Mouse (Mus musculus) lung, adult 18-20 months (tissue): ENCODE measurements around the gene Ehd2.

Experiments used
- DNase-seq, 2 experiments: peaks; one replicate each; pipeline ENCODE4 v3.0.0; 2022; ENCODE audit warnings: mixed read lengths in 2 of 2

Gene Ehd2

GRCm38 (mm10) chr7:15967312-15967711 lies at the start of gene Ehd2:
Ehd2 (minus strand) TSS chr7:15967567.
- DNase-seq: peak; percentile 82 to 88

GRCm38 (mm10) chr7:16015384-16015783 lies 48.0 kb upstream of the Ehd2 start:
- no peak for DNase-seq

- DNase-seq: no peak
Measured at GRCm38 (mm10) chr7:16014521-16015175, 47.3 kb upstream of the Ehd2 start.

GRCm38 (mm10) chr7:16013722-16014275 lies 46.4 kb upstream of the Ehd2 start:
- DNase-seq: no peak

DNA sequence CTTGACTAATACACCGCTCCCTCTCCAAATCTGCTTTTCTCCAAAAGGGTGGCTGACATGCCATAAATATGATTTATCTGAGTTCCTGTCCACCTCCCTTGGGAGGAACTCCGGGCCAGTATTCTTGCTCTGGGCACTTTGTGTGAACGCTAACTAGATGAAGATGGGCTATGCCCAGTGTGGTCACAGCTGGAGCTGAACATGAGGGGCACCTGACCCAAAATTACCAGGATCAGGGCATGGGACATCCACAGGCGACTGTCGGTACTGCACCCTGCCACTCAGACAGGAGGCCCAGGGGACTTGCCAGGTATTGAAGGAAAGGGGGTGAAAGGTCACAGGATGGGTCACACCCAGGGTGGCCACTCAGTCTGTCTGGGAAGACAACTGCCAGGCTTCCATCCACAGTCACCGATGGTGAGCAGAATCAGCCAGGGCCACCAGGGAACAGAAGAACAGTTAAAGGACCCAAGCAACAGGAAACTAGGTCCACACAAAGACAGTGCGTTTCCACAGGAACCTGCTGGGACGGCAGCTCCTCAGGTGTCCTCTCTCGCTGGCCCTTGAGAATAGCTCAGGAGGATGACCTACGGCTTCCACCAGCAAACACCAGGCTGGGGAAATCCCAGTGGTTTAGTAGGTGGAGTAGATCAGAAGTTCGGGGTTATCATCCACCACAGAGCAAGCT lies 45.4 kb upstream of the Ehd2 start:
- peak in 1 of 2 experiments; percentile 35 for DNase-seq

DNA sequence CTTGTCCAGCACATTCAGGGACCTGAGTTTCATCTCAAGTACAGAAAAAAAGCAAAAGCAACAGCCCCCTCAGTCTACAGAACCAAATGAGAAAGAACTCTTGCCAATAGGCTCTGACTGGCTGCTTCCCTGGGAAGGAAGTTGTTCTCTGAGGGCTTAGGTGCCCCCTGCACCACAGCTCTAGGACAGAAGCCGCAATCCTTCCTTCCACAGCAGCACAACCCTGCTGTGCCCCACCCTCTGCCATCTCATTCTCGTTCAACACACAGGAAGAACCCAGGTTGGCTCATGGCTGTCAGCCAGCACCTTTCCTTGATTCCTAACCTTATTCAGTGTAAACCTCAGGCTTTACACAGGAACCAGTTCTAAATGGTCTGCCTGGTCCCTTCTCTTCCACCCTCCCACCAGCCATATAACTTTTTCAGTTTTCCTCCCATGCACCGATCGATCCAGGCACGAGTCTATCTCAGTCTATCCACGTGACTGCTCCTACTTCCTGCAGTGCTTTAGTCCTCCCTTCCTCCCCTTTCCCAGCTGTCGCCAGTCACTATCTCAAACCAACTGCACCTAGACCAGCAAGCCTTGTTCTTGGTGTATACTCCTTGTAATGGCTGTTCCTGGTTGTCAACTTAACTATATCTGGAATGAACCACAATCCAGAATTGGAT lies 44.2 kb upstream of the Ehd2 start:
- no peak for DNase-seq

- no peak for DNase-seq
Measured at GRCm38 (mm10) chr7:16010649-16011048, 43.3 kb upstream of the Ehd2 start.

GRCm38 (mm10) chr7:16009636-16010035 lies 42.3 kb upstream of the Ehd2 start:
- no peak for DNase-seq

DNA sequence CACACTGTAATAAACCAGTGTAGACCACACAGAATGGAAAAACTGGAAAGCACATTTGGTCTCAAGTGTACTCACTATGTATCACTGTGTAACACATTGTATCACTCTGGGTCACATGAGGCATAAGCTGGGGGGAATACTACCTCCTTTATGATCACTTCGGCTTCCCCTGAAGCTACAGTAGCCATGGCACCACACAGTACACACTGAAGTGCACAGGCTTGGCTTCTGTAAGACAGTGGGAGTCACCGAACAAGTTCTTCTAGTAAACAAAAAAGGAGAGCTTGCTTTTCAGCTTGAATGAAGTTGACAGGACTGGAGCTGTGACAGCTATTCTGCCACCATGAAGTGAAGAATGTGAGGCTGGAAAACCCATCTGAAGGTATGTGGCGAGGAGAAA lies 37.7 kb upstream of the Ehd2 start:
- no peak for DNase-seq

GRCm38 (mm10) chr7:16004177-16004856 lies 37.0 kb upstream of the Ehd2 start:
- no peak for DNase-seq

- DNase-seq: no peak
Measured at GRCm38 (mm10) chr7:16003032-16003431, 35.7 kb upstream of the Ehd2 start.

GRCm38 (mm10) chr7:16002171-16002570 lies 34.8 kb upstream of the Ehd2 start:
- DNase-seq: peak; percentile 67 to 71

DNA sequence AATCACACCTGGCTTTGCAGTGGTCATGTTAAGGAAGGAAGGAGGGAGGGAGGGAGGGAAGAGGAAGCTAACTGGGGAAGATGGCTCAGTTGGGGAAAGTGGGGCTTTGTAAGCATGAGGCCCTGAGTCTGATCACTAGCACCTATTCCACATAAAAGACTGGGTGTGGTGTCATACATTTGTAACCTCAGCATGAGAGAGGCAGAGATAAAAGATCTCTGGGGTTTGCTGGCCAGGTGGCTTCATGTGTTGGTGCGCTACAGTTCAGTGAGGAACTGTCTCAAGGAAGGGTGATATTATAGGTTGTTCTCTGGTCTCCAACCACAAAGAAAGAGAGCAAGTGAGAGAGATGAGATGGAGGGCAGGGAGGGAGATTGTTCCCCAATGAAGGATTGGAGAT lies 34.3 kb upstream of the Ehd2 start:
- DNase-seq: no peak

DNA sequence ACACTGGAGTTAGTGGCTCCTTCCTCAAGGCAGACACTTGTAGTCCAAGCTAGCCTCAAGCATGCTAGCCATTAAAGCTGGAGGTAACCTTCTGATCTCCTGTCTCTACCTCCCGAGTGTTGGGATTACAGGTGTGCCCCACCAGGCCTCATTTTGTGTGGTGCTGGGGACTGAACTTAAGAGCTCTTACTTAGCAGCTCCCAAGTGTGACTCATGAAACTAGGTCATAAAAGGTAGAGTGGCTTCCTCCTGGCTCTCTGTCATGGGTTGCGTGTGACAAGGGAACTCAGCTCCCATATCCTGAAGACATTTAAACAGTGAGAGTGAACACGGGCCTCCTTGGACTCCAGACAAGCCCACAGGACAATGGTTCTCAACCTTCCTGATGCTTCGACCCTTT lies 26.4 kb upstream of the Ehd2 start:
- no peak for DNase-seq

GRCm38 (mm10) chr7:15993152-15993551 lies 25.8 kb upstream of the Ehd2 start:
- DNase-seq: no peak

DNA sequence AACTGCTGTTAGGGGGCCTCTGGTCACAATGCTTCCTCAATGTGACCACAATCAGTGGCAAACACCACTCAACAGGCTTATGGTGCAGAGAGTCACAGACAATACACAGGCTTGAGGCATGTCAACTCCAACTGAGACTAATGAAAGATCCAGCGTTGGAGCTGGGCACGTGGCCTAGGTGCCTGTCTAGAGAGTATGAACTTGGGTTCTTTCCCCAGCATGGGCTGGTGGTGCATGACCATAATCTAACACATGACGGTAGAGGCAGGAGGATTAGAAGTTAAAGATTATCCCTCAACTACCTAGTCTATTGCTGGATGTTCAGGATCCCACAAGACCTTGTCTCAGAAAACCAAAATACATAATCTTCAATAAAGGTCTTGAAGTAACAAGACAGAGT lies 24.4 kb upstream of the Ehd2 start:
- DNase-seq: no peak

- DNase-seq: no peak
Measured at GRCm38 (mm10) chr7:15987661-15988356, 20.4 kb upstream of the Ehd2 start.

- peak in 1 of 2 experiments; percentile 46 for DNase-seq
Measured at GRCm38 (mm10) chr7:15982729-15983407, 15.5 kb upstream of the Ehd2 start.

DNA sequence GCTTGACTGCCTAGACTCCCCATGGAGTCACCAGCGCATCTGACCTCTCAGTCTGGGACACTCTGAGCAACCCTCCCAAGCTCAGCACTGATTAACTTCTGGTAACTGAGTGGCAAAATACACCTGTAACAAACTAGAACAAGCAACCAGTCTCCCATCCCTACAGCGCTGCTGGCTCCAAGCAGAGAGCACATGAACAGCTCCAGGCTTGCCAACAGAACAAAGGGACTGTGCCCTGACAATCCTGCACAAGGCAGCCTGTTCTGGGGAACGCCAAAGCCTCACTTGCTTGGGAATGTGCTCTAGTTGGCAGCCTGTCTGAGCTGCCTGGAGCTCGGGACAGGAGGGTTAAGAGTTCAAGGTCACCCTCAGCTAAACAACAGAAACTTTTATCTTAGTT lies 14.2 kb upstream of the Ehd2 start:
- DNase-seq: no peak

DNA sequence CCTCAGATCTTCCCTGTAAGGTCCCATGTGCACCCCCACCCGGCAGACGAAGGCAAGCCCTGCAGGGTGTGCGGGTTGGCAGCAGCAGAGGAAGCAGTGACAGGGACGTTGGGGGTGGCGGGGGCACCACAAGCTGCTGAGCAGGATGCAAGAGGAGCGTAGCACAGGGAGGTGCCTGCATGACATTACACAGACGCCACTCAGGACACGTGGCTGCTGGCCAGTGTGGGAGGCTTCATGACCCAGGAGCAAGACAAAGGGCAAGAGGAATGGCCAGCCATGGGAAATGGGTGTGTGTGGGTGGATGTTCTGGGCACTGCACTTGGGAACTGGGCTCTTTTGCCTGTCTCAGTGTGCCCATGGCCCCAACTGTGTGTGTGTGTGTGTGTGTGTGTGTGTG lies 12.9 kb upstream of the Ehd2 start:
- DNase-seq: peak; percentile 82 to 85

- DNase-seq: peak in 1 of 2 experiments; percentile 43
Measured at GRCm38 (mm10) chr7:15975904-15976303, 8.5 kb upstream of the Ehd2 start.

DNA sequence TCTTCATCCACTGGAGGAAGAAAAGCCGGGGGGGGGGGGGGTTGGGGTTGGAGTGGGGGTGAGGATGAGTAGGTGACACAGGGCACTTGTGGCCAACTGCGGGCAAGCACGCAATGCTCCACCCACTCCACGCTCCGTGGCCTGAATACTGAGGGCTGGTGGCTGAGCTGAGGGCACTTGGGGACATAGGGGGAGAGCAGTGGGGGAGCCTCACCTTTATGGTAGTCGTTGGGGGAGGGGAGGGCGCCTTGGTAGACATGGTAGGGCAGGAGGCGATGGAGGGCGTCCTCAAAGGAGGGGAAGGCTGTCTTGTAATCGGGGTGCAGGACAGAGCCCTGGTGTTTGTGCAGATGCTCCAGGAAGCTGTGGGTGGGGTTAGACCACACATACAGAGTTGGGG lies 8.1 kb upstream of the Ehd2 start:
- no peak for DNase-seq
